Mouse (Mus musculus) stomach, postnatal 0 days (tissue): ENCODE results near the gene Wdr24. TPM values are rescaled to one million over a fixed set of nuclear protein-coding genes. Genes with fewer than 3 reads are reported as not detected.

Experiments used
- ATAC-seq: fragments of 200-750 bp; cut with Nextera tagmentation; 2 replicates; pipeline ENCODE4 v1.8.0; 2017; ENCODE audit not compliant: low FRiP score, low TSS enrichment
- DNase-seq: peaks from one replicate; pipeline ENCODE4 v3.0.0-alpha.2; 2016; ENCODE audit warnings: low spot score
- H3K27ac ChIP-seq: fragments of 300-500 bp; sonication (generic); replicated peaks from 2 replicates; pipeline ENCODE4 v1.5.1; 2014; ENCODE audit warnings: mild to moderate bottlenecking, control low read depth
- H3K27me3 ChIP-seq: fragments of 300-500 bp; sonication (generic); 2 replicates; pipeline ENCODE4 v1.6.1; 2014; ENCODE audit warnings: low read length; ENCODE audit not compliant: control insufficient read depth, insufficient read depth
- H3K36me3 ChIP-seq: fragments of 300-500 bp; sonication (generic); 2 replicates; pipeline ENCODE4 v1.6.1; 2014; ENCODE audit warnings: low read length, mixed read lengths; ENCODE audit not compliant: control insufficient read depth, insufficient read depth
- H3K4me1 ChIP-seq: fragments of 300-500 bp; sonication (generic); replicated peaks from 2 replicates; pipeline ENCODE4 v1.6.1; 2014; ENCODE audit warnings: antibody characterized with exemption; ENCODE audit not compliant: control insufficient read depth, insufficient read depth
- H3K4me2 ChIP-seq: fragments of 300-500 bp; sonication (generic); replicated peaks from 2 replicates; pipeline ENCODE4 v1.6.1; 2014; ENCODE audit warnings: low read depth, mild to moderate bottlenecking, control low read depth, moderate library complexity
- H3K4me3 ChIP-seq: fragments of 300-500 bp; sonication (generic); 2 replicates; pipeline ENCODE4 v1.5.1; 2014; ENCODE audit warnings: low read depth, low read length, control low read depth
- H3K9ac ChIP-seq: fragments of 300-500 bp; sonication (generic); 2 replicates; pipeline ENCODE4 v1.6.1; 2014; ENCODE audit warnings: mild to moderate bottlenecking, low read length, control low read depth, mixed read lengths
- H3K9me3 ChIP-seq: fragments of 300-500 bp; sonication (generic); 2 replicates; pipeline ENCODE4 v1.6.1; 2016; ENCODE audit warnings: low read length; ENCODE audit not compliant: control insufficient read depth
- CTCF ChIP-seq: IDR thresholded peaks from 2 replicates; pipeline ENCODE4 v1.5.1; 2016; ENCODE audit warnings: antibody characterized with exemption, low read depth, mild to moderate bottlenecking, moderate library complexity
- EP300 ChIP-seq: optimal IDR thresholded peaks from 2 replicates; pipeline ENCODE3; 2016; ENCODE audit warnings: antibody characterized with exemption
- WGBS: fragments of 180-500 bp; shearing (Covaris S2); extraction: QIAGEN DNeasy Blood & Tissue Kit; methylation state at CpG from one replicate; pipeline ENCODE4 v1.1.7; 2014; 5-methylcytosine and 5-hydroxymethylcytosine counted together
- polyA plus RNA-seq: library from polyadenylated mRNA; unstranded; fragments of >200 nt; fragmentation: Nextera tagmentation; extraction: Ambion mirVana; gene quantifications from 2 replicates; pipeline ENCODE4 v1.2.1, GENCODE M21; 2015

Wdr24 gene
- polyA plus RNA-seq, 1 experiment from 2014 or later = 10.8 TPM

- no peak overlapping the region for H3K9ac ChIP-seq
- DNase-seq (no peak), ATAC-seq (peak; percentile 28)
- no peak overlapping the region for H3K27ac ChIP-seq
- H3K27me3 ChIP-seq = no peaks in the 10 kb centered on the region
- H3K4me1 ChIP-seq = peaks cover 3% of the 10 kb centered on the region
- 0 out of 2 replicates have a peak overlapping the region, but pooled peaks have one; percentile 6 for H3K4me3 ChIP-seq
- peak overlapping the region; percentile 42; the same call in 1 of the 2 replicates for H3K4me2 ChIP-seq
- H3K36me3 ChIP-seq = no peaks in the 10 kb centered on the region
- 8% methylated on average over 39 of the region's 46 CpGs for WGBS
- no peak for TF ChIP-seq EP300
- no peak for TF ChIP-seq CTCF
- H3K9me3 ChIP-seq = no peaks in the 10 kb centered on the region
Measured at GRCm38 (mm10) chr17:25818851-25819780, 4.3 kb upstream of the Wdr24 start.

DNA sequence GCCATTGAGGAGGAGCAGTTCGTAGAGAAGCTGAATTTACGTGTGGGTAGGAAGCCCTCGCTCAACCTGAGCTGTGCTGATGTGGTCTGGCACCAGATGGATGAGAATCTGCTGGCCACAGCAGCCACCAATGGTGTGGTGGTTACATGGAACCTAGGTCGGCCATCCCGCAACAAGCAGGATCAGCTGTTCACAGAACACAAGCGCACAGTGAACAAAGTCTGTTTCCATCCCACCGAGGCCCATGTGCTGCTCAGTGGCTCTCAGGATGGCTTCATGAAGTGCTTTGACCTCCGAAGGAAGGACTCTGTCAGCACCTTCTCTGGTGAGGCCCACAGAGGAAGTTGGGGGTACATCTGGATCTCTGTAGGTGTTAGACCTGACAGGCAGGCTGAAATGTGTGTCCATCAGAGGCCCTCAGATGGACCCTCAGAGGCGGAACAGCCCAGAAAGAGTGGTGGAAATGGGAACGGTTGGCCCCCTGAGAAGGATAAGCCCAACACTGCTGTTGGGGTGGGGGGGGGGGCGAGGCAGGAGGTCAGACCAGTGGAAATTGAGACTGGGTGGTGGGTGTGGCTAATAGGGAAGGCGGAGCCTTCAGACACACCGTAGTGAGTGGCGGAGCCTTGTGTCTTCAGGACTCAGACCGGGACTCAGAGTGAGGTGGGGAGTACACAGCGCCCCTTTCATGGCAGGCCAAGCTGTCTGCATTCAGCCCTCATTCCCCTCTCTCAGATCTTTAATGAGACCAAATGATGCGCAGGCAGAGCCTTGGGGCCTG, 1.1 kb downstream of the Wdr24 start:
- Histone ChIP-seq H3K4me3 (peak overlapping the region; percentile 53), H3K27me3 (no peaks in the 10 kb centered on the region), H3K4me2 (peak overlapping the region; percentile 68), H3K4me1 (peaks cover 13% of the 10 kb centered on the region), H3K27ac (no peak overlapping the region), H3K9me3 (no peaks in the 10 kb centered on the region), H3K36me3 (peaks cover 7% of the 10 kb centered on the region), H3K9ac (peak overlapping the region; percentile 59)
- TF ChIP-seq EP300 (no peak), CTCF (no peak)
- ATAC-seq = no peak
- peak; percentile 13 for DNase-seq
- 69% methylated on average over 16 of the region's 17 CpGs for WGBS

GRCm38 (mm10) chr17:25825311-25825710, 1.9 kb downstream of the Wdr24 start:
- peaks cover 7% of the 10 kb centered on the region for H3K36me3 ChIP-seq
- no peak for ATAC-seq
- peaks cover 16% of the 10 kb centered on the region for H3K4me1 ChIP-seq
- 83% methylated on average over 6 of the region's 6 CpGs for WGBS
- no peak overlapping the region for H3K9ac ChIP-seq
- no peak for DNase-seq
- H3K27ac ChIP-seq = no peak overlapping the region
- no peaks in the 10 kb centered on the region for H3K9me3 ChIP-seq
- no peak overlapping the region for H3K4me2 ChIP-seq
- no peaks in the 10 kb centered on the region for H3K27me3 ChIP-seq
- TF ChIP-seq EP300 (no peak), CTCF (no peak)
- no peak overlapping the region for H3K4me3 ChIP-seq

DNA sequence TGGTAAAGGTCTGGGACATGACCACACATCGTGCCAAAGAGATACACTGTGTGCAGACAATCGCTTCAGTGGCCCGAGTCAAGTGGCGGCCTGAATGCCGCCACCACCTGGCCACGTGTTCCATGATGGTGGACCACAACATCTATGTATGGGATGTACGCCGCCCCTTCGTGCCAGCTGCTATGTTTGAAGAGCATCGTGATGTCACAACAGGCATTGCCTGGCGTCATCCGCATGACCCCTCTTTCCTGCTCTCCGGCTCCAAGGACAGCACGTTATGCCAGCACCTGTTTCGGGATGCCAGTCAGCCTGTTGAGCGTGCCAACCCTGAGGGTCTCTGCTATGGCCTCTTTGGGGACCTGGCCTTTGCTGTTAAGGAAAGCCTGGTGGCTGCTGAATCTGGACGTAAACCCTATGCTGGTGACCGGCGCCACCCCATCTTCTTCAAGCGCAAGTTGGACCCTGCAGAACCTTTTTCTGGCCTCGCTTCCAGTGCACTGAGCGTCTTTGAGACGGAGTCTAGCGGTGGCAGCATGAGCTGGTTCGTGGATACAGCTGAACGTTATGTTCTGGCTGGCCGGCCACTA, 2.6 kb downstream of the Wdr24 start:
- no peak overlapping the region for H3K4me2 ChIP-seq
- H3K27ac ChIP-seq = no peak overlapping the region
- no peak for TF ChIP-seq EP300
- 93% methylated on average over 27 of the region's 27 CpGs for WGBS
- peaks cover 14% of the 10 kb centered on the region for H3K36me3 ChIP-seq
- no peak overlapping the region for H3K9ac ChIP-seq
- ATAC-seq = no peak
- H3K4me3 ChIP-seq = no peak overlapping the region
- H3K9me3 ChIP-seq = no peaks in the 10 kb centered on the region
- peaks cover 16% of the 10 kb centered on the region for H3K4me1 ChIP-seq
- H3K27me3 ChIP-seq = no peaks in the 10 kb centered on the region
- no peak for DNase-seq

DNA sequence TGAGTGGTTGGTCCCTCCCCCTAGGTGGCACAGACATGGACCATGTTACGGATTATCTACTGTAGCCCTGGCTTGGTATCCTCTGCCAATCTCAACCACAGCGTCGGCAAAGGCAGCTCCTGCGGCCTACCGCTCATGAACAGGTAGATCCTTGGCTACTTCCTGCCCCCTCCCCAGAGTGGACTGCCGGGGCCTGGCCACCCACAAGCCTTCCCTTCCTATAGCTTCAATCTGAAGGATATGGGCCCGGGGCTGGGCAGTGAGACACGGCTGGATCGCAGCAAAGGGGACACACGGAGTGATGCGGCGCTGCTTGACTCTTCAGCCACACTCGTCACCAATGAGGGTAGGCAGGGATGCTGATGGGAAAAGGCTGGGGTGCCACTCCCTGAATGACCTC, 3.6 kb downstream of the Wdr24 start:
- DNase-seq = no peak
- no peaks in the 10 kb centered on the region for H3K9me3 ChIP-seq
- H3K27me3 ChIP-seq = no peaks in the 10 kb centered on the region
- no peak overlapping the region for H3K4me3 ChIP-seq
- no peak for ATAC-seq
- WGBS = 95% methylated on average over 13 of the region's 13 CpGs
- peaks cover 22% of the 10 kb centered on the region for H3K4me1 ChIP-seq
- H3K36me3 ChIP-seq = peaks cover 14% of the 10 kb centered on the region
- TF ChIP-seq EP300 = no peak
- no peak for TF ChIP-seq CTCF
- no peak overlapping the region for H3K4me2 ChIP-seq
- H3K9ac ChIP-seq = no peak overlapping the region
- H3K27ac ChIP-seq = no peak overlapping the region
